Mouse (Mus musculus) embryo, embryonic 9.5 days (tissue): ENCODE measurements around the gene Rheb.
"Not testable (repeated sequence)": the region's sequence is repeated elsewhere in the genome, so short reads cannot be mapped to it uniquely, and the experiment has no call there.

Source experiments
- DNase-seq: peaks from one replicate; pipeline ENCODE4 v3.0.0-alpha.2; 2017; ENCODE audit errors: extremely low spot score

Rheb gene

DNA sequence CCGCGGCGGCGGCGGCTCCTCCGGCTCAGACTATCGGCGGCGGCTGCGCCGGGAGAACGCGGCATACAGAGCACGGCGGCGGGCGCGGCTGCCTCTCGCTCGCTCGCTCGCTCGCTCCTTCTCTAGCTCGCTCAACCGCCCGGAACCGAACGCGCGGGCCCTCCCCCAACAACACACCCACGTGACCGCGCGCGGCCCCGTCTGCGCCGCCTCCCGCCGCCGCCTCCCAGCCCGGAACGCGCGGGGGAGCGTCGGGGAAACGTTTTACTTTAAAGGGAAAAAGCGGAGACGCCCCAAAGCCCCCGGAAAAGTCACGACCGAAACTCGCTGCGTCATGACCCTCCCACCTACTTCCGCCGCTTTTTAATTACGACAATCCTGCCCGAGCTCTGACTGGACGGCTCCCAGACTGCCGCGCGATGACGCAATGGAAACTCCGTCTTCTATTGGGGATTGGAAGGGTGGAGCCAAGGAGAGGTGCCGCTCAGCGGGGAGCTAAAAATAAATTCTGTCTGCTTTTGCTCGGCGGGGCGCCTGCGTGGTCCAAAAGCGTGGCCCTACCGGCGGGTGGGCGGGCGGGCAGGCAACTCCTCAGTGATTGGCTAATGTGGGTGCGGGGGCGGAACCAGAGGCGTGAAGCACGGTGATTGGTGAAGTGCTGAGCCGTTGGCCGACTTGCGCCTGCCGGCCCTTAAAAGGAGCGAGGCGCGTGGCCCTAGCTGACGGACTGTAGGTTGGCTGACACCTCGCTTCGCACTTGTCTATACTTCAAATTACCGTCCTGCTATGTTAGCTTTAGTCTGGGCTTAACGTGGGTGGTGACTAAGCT, at the start of gene Rheb:
Gene Rheb (minus strand): TSS at position 351 of the 829 bp plus-strand sequence.
- DNase-seq: peak; percentile 98

DNA sequence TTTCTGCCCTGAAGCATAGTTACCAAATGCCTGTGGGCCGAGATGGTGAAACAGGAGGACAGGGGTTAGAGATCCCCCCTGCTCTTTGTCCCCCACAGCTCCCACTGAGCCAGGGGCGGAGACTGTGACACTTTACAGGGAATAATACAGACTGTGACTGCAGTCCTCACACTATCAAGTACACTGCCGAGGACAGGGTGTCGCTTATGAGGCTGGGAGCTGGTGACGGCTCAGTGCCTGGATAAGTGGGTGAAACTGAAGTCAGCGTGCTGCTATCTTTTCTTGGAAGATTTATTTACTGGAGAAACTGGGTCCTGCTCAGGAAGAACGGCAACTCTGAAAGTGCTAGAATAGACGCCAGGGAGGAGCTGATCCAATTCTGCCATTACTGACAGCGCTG, 47.4 kb upstream of the Rheb start:
- DNase-seq: no peak

DNA sequence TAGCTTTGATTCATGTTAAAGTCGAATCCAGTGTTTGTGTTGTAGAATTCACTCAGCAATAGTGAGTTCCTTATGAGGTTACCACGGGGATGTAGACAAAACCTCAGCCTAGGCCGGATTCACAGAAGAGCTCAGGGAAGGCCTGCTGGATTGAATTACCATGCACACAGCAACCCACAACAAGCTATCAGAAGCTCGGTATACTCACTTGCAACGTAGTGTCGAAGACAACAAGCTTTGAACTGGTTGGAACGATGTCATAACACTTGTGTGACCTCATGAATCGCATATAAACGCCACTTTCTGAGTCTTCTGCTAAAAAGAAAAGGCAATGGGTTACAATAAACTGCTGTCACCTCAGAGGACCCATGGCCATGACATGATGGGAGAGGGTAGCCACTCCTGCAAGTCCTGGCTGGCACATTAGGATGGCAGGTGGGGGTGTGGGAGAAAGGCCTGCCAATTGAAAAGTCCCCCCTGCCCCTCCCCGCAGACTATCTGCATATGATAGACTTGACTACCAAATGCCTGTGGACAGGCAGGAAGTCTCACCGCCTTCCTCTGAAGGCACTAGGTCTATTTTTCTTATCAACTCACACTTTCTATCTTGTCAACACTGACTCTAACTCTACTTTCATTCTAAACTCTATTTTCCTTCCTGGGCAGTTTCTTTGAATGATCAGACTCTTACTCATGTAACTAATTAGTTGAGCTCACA, 46.6 kb upstream of the Rheb start:
- DNase-seq: no peak

DNA sequence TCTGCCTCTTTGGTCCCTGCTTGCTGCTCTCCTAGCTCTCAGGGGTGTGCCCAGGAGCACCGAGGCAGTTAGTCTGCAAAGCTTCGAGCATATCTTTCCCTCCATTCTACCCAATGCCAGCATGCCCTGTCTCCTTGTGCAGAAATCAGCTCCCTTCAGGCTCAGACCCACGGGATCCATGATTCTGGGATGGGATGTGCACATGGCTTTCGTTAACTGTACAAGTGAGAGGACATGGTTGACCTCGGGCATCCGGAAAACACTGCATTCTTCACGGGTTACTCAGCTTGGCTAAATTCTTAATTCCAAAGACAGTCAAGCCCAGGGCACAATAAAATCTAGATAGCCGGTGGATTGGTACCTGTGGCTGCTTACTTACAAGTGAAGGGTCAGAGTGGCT, 44.8 kb upstream of the Rheb start:
- no peak for DNase-seq

DNA sequence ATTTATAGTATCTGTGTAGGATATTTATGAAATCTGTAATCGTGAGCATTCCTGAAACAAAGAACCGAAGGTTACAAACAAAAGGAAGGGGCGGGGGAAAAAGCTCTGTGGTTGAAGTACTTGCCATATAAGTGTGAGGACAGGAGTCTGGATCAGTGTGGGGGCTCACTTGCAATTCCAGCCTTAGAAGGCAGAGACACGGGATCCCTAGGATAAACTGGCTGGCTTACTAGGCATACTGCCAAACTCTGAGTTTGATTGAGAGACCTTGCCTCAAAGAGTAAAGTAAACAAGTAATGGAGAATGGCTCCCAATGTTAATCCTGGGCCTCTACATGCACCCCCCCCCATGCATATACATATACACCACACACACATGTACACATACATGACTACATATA, 36.3 kb upstream of the Rheb start:
- no peak for DNase-seq

DNA sequence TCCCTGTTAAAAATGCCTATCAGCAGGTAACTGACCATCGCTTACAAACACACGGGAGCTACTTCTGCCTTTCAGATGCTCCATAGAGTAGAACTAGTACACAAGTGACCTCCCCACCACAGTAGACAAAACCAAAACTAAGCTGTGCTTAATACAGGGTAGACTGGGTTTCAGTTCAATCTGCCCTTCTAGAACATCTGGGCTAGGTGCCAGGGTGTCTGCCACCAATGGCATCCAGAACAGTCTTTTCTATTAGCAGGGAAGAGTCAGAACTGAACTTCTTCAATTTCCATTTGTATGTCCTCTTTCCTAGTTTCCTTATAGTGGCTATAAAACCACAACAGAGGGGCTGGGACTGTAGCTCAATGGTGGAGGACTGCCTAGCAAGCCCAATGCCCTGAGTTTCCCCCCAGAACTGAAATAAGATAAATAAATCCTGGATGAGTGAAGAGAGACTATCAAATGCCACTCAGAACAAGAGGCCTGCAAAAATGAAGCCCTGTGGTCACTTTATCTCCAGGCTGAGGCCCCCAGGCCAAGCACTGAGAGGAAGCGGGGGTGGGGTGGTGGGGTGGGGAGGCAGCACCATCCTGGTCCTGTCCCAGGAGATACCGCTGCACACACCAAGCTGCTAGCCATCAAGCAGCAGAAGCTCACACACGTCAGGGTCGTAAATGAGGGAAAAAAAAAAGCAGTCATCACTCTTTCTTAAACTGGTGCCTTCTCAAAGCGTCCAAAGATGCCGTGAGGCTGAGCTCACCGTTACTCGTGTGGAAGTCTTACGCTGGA, 35.6 kb upstream of the Rheb start:
- no peak for DNase-seq

DNA sequence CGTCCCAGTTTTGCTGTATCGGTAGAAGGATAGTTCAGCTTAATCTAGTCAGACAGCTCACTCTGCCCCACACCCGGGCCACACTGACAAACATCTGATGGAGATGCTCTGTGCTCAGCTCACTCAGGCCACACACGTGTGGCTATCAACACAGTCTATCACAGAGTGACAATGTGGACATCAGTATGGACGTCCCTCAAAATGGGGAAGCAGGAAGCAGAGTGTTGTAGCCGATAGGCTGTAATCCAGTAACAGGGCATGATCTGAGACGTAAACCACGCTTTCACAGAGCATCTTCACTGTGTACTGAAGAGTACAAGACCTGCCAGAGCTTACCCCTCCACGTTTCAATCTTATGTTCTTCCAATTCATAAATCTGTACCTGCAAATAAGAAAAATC, 34.2 kb upstream of the Rheb start:
- DNase-seq: no peak

DNA sequence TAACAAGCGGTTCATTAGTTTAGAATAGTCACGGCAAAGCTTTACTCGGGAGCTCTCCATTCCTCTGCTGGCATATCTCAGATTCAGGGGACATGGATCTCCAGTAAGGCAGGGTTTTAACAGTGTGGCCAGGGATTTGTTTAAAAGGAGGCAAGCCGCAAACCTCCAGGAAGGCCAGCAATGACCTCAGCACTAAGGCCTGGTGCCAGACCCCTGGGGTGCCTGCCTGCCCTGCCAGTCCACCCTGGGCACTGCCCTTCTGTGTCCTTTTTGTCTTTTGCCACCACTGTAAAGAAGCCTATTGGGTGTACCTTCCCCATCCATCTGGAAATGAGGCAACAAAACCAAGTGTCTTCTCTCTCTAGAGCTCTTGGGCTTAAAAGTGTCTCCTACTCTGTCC, 31.7 kb upstream of the Rheb start:
- no peak for DNase-seq

DNA sequence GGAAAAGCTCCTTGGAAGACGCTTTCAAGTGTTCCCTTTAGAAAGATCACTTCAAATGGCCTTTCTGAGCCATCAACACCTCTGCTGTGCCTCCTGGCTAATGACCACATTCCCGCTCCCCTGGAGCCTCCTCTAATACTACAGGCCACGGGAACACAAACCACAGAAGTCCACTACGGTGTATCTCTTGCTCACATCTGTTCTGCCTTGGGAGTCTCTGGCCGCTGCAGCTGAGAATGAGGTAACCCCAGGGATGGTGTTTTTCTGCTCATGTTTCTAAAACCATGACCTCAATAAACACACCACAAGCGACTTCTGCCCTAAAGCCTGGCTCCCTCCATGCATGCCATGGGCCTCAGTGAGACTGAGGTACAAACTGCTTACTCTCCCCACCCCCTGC, 30.8 kb upstream of the Rheb start:
- DNase-seq: no peak

DNA sequence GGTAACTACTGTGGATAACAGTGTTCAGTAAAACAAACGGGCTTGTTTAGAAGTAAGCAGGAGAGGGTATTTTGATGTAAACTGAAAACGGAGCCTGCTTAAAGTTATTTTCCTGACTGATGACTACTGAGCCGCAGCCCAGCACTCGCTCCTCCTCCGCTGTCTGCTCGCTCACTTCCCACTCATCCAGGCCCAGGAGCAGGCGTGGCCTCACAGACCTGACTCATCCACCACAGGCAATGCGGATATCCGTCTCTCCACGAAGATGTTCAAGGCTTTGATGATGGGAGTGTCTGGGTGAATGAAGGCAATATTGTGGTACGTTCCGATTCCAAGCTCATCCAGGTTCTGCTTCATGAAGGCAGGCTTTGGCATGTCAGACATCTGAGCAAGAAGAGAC, 28.9 kb upstream of the Rheb start:
- DNase-seq: no peak

DNA sequence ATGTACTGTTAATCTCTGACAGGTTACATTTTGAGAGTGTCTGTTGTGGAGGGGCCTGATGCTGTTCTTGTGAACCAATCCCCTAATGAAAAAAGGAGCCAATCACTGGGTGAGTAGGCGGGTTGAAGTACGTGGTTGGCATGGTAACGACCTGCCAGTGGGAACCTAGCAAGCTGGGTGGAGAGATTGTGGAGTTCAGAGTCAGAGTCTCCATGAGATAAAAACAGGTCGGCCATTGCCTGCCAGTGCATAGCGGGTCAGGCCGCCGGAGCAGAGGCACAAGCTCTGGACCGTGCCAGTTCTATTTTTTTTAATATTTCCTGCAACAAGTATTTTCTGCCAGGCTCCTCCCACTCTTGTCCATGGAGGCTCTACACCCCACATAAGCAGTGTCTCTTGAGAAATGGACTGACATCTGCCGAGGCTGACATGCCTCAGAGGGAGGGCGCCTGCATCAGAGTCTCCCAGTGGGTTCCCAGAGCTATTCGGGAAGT, 27.4 kb upstream of the Rheb start:
- no peak for DNase-seq

DNA sequence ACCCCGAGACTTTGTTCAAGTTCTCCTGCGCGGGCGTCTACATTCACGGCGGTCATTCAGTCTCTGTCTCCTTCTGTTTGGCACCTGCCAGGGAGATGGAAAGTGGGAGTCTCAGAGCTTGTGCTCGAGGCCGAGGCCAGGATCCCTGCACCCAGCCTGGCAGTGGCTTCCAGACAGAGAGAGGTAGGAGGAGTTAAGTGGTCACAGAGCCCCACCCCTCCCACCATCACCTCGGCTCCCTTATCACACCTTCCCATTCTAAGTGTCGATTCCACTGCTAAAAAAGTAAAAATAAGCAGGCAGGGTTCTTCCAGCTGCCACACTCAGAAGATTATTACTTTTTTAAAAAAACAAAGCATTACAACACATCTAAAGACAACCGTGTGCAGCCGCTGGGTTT, 21.4 kb upstream of the Rheb start:
- no peak for DNase-seq

DNA sequence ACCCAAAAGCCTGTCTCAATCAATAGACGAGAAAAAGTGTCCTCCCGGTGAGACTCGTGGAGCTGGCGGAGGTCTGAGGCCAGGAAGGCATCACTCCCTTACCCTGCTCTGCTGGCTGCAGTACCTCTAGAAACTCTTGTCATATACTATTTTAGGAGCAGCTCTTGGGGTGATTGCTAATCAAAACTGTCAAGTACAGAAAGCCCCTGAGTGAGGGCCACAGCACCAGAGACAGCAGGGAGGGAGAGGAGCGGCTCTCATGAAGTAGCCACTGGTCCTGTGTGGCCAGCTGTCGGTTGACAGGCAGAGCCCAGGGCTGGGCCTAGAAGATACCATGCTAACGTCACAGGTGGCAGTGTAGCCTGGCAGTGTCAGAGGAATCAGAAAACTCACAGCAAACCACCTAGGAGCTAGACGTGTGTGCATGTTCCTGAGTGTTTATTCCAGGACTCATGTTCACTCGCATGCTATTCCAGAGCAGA, 19.1 kb upstream of the Rheb start:
- DNase-seq: no peak

DNA sequence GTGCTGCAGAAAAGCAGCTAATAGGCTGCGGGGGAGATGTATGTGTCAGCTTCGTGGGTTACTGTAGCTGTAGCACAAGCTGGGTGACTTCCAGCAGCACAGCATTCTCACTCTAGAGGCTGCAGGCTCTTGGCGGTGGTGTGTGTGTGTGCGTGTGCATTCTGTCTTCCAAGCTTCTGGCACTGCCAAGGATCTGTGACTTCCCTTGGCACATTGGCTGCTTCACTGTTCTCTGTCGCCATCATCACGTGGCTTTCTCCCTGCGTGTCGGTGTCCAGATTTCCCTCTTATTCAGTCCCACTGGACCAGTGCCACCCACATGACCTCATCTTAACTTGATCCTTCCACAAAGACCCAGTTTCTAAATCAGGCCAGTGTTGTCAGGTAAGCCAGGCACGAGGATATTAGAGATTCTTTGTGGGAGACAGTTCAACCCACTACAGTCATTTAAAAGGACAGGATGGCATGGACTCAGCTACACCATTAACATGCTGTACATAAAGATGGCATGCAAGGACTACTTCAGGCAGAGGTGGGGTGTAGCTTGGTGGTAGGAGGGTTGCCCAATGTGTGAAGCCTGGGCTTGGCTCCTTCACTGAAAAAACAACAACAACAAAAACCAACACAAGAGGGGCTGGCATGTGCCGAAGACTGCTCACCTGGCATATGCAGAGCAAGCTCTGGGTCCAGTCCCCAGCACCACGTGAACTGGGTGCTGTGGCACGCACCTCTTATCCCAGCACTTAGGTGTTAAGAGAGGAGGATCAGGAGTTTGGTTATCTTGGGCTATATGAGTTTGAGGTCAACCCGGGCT, 18.4 kb upstream of the Rheb start:
- no peak for DNase-seq

DNA sequence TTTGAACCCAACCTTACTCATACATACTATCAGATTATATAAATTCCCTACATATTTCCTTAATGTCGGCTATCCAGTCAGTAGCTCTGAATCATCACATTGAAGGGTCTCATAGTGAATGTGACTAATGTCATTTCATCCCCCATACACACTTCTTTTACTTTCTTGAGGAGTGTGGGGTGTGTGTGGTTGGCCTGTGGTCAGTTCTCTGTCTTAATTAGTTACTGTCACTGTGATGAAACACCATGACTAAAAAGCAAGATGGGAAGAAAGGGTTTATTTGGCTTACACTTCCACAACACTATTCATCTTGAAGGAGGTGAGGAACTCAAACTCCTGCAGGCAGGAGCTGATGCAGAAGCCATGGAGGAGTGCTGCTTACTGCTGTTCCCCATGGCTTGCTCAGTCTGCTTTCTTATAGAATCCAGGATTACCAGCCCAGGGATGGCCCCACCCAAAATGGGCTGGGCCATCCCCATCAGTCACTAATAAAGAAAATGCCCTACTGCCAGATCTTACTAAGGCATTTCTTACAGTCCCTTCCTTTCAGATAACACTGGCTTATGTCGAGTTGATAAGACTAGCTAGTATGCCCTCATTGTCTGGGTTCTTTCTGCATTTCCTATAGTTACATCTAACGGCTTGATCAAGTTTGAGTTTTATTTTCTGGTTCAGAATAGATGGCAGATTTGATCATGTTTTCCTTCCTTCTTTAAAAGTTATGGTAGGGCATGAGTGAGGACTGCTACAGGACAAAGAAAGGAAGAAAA, 17.5 kb upstream of the Rheb start:
- no peak for DNase-seq

DNA sequence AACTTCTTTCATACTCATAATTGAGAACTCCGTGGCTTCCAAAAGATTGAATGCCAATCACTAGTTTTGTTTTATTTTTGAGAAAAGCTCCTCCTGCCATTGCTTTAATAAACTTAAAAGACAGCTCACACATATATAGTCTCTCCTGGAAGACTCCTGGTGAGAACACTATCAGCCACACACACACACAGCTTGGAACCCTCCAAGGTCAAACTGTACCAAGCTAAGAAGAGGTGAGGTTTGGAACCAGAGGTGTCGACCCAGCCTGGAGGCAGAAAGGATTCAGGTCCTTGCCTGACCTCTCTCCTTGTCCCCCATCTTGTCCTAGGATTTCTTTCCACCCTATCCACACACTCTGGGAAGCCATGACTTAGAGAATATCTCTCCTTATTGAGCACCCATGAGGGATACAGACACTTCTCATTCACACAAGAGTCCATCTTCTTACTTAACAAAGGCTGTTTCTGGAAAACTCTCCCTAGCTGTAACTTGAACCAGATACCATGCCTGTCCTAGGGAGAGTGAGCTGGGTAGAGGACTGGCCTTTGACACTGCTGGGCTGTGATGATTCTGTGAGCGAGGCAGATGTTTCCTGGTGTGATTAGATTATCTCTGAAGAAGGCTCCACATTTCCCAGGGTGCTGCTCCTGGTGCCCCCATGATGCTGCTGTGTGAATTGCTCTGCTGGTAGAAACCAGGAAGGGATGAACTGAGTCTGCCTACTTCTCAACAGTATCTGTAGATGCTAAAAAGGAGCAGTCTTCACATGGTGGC, 12.6 kb upstream of the Rheb start:
- no peak for DNase-seq

DNA sequence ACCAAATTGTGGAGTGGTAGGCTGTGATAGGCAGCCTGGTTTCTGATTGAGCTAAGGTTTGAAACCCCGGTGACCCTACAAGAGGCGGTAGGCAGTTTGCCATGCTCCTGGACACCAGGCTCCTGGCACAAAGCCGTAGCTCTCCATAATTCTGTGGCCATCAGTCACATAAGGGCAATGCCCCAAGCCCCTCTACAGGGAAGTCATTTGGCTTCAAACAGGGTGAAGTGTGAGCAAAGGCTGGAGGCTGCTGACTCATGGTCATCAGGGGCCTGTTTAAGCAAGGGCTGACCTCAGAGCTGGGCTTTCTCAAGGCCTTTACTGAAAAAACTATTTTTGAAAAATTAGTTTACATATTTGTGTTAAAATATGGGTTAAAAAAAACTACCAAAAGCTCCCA, 11.8 kb upstream of the Rheb start:
- no peak for DNase-seq

DNA sequence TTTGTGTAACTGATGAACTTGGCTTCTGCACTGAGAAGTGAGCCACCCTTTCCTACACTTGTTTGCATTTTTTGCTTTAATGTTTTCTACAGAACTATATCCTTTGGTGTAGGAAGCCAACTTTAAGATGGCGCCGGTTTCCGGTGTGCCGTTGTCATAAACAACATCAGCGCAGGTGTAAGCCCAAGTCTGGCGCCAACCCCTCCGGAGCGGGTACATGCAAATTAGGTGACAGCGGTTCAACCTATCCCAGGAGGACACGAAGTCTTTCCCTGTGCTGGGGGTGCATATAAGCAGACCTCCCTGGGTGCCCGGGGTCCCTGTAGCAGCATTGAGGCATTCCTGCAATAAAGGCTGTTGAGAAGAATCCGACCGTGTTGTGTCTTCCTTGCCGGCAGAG, 5.8 kb upstream of the Rheb start:
- DNase-seq: not testable (repeated sequence)

DNA sequence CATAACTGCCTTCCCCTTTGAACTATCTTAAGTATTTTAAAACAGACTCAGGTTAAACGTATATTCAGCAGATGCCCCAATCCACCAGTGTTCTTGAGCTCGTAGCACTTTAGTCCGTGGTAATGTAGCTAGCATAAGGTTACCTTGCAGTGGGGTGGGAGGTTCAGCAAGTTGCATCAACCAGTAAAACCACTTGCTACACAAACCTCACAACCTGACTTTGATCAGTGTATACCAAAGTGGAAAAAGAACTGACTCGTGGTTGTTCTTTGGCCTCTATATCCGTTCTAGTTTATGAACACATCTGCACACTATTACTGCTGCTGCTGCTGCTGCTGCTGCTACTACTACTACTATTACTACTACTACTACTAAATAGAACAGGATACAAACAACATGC, 1.4 kb upstream of the Rheb start:
- DNase-seq: no peak

DNA sequence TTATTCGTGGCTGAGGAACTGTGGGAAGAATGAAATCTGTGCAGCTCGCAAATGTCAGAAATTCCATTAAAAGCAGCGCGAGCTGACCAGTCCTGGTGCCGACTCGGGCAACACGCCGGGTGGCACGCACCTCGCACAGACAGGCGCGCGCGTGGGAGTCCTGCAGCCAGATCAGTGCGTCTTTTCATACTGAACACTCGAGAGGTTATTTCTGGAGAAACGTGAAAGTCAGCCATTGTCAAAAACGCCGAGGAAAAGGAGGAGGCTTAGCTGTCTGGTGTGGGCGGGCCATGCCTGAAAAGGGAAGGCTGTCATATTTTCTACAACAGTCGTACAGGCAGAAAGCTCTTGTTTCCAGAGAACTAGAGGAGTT, 665 bp upstream of the Rheb start:
- no peak for DNase-seq
